Mouse (Mus musculus) CH12.LX (cell line): ENCODE data around the gene Gm17268.

Experiments used
- CHD2 ChIP-seq: IDR thresholded peaks from 2 replicates; pipeline ENCODE4 v1.6.1; 2011; ENCODE audit warnings: low read length, improper control_type of control experiment
- CTCF ChIP-seq, 2 experiments: IDR thresholded peaks in 1 of 2; conservative IDR thresholded peaks in 1 of 2; 2 replicates each; pipeline ENCODE4 v1.5.1; 2011 to 2012; ENCODE audit warnings: low read depth in 2 of 2, low read length in 2 of 2, improper control_type of control experiment in 1 of 2, inconsistent platforms in 1 of 2, mild to moderate bottlenecking in 1 of 2, moderate library complexity in 1 of 2
- ELF1 ChIP-seq: IDR thresholded peaks from 2 replicates; pipeline ENCODE4 v1.6.1; 2014; ENCODE audit warnings: low read depth, mild to moderate bottlenecking, inconsistent platforms, low read length, improper control_type of control experiment
- EP300 ChIP-seq: IDR thresholded peaks from 2 replicates; pipeline ENCODE4 v1.6.1; 2011; ENCODE audit warnings: low read length, improper control_type of control experiment
- ETS1 ChIP-seq: conservative IDR thresholded peaks from 2 replicates; pipeline ENCODE4 v1.6.1; 2012; ENCODE audit warnings: low read depth, mild to moderate bottlenecking, inconsistent platforms, low read length, improper control_type of control experiment, moderate library complexity
- JUND ChIP-seq: conservative IDR thresholded peaks from 2 replicates; pipeline ENCODE4 v1.6.1; 2011; ENCODE audit warnings: low read depth, low read length, improper control_type of control experiment
- MEF2A ChIP-seq: IDR thresholded peaks from 2 replicates; pipeline ENCODE4 v1.6.1; 2014; ENCODE audit warnings: low read depth, mild to moderate bottlenecking, inconsistent platforms, low read length, improper control_type of control experiment, borderline replicate concordance
- MXI1 ChIP-seq: IDR thresholded peaks from 2 replicates; pipeline ENCODE4 v1.6.1; 2011; ENCODE audit warnings: mild to moderate bottlenecking, low read depth, low read length, improper control_type of control experiment
- POLR2A ChIP-seq: IDR thresholded peaks from 2 replicates; pipeline ENCODE4 v1.6.1; 2011; ENCODE audit warnings: low read depth, mild to moderate bottlenecking, improper control_type of control experiment, low read length
- SMC3 ChIP-seq: IDR thresholded peaks from 2 replicates; pipeline ENCODE4 v1.6.1; 2011; ENCODE audit warnings: low read depth, low read length, improper control_type of control experiment
- ZC3H11A ChIP-seq: IDR thresholded peaks from 2 replicates; pipeline ENCODE4 v1.6.1; 2012; ENCODE audit warnings: low read depth, mild to moderate bottlenecking, inconsistent platforms, low read length, improper control_type of control experiment

DNA sequence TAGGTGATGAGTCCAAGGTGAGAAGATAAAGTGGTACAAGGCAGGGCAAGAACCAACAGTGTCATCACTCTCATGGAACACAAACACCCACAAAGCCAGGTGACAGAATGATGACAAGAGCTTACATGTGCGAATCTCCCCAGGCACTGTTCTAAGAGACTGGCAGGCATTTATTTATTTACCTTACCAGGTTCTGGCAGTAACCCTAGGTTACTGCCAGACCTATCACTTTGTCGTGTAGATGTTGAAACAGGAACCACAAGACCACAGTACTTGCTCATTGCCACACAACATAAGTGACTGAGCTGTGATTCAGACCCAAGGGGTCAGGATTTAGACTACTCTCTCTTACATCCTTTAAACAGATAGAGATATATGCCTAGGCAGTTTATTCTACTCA, 23.3 kb downstream of the Gm17268 start:
- no peak for TF ChIP-seq ELF1
- no peak for TF ChIP-seq MXI1
- TF ChIP-seq ETS1: no peak
- no peak for TF ChIP-seq EP300
- TF ChIP-seq ZC3H11A: no peak
- no peak for TF ChIP-seq CTCF (conservative IDR thresholded peaks at IDR 0.05 in 1 of 2, IDR thresholded peaks at IDR 0.05 in 1 of 2; ENCODE audit: low read depth in 2 of 2, low read length in 2 of 2)
- no peak for TF ChIP-seq CHD2
- no peak for TF ChIP-seq POLR2A
- no peak for TF ChIP-seq JUND
- TF ChIP-seq MEF2A: no peak
- TF ChIP-seq SMC3: no peak
